Mouse (Mus musculus): Measurements from ENCODE around the gene Gxylt2.

DNA sequence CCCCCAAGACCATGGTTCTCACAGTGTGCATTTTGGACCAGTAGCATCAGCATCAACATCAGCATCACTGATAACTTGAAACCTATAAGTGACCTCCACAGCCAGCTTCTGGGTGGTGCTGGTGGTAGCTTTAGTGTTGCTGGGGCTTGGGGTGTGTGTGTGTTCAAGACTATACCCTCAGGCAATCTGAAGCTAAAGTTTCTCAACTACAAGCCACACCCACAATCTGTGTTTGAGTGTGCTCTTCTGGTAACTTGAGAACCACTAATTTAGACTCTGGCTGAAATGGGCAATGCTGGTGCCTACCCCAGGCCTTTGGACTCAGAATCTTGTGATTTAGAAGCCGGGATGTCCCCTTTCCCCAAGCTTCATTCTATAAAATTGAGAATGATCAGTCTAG, 118.8 kb downstream of the Gxylt2 start:
- no peak for TF ChIP-seq EP300 (IDR thresholded peaks at IDR 0.05; ENCODE audit: low read length)
- TF ChIP-seq CTCF (conservative IDR thresholded peaks at IDR 0.05 in 1 of 2, IDR thresholded peaks at IDR 0.05 in 1 of 2; ENCODE audit: low read depth in 2 of 2, low read length in 2 of 2): no peak
- TF ChIP-seq NRF1 (IDR thresholded peaks at IDR 0.05; ENCODE audit: low read depth, low read length): no peak
- TF ChIP-seq MAFK (IDR thresholded peaks at IDR 0.05; ENCODE audit: insufficient replicate concordance, low read length): no peak
- TF ChIP-seq PAX5 (IDR thresholded peaks at IDR 0.05; ENCODE audit: low read length): no peak
- TF ChIP-seq TCF12 (IDR thresholded peaks at IDR 0.05; ENCODE audit: low read depth, low read length): no peak
- TF ChIP-seq USF2 (conservative IDR thresholded peaks at IDR 0.05; ENCODE audit: low read depth, low read length): no peak
- TF ChIP-seq ELF1 (IDR thresholded peaks at IDR 0.05; ENCODE audit: low read depth, low read length): no peak
- no peak for TF ChIP-seq E2F4 (IDR thresholded peaks at IDR 0.05; ENCODE audit: insufficient replicate concordance, low read depth, low read length)
- no peak for TF ChIP-seq MYC (IDR thresholded peaks at IDR 0.05; ENCODE audit: low read depth, low read length)
- TF ChIP-seq ETS1 (conservative IDR thresholded peaks at IDR 0.05; ENCODE audit: low read depth, low read length): no peak

All from CH12.LX (cell line).